Mouse (Mus musculus): ENCODE measurements around the gene Zfp687.

Gene Zfp687

DNA sequence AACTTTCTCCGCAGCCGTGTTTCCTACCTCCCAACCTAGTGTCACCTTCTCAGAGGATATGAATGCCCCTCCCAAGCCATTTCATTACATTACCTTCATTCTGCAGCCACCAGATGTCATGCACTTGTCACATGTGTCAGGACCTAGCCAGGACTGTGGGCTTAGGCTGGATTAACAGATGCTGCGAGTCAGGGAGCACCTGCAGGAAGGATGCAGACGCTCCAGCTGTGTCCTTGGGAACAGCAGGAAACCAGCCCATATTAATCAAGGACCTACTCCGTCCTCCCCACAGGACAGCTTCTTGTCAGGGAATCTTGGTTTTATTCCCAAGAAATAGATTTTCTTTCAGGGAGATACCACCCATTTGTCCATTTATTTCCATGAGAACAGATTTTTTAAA, 54.9 kb downstream of the Zfp687 start:
- no peak for DNase-seq (ENCODE audit: low read depth, low spot score)

DNA sequence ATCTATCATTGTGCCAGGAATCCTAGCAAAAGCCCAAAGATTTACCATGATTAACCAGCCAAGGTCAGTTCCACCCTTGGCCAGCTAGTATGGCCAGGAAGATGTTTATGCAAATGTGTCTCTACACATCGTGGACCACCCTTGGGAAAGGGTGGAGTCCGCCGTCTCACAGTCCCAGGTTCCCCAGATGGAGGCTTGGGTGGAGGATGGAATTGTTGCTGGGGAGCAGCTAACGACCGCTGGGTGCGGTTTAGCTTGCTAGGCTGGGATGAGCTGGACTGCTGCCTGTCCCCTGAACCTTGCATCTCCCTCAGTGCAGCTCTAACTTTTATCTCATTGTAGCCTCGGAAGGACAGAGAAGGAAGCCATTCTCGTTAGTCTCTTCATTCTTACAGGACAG, 55.4 kb downstream of the Zfp687 start:
- no peak for DNase-seq (ENCODE audit: low read depth, low spot score)

DNA sequence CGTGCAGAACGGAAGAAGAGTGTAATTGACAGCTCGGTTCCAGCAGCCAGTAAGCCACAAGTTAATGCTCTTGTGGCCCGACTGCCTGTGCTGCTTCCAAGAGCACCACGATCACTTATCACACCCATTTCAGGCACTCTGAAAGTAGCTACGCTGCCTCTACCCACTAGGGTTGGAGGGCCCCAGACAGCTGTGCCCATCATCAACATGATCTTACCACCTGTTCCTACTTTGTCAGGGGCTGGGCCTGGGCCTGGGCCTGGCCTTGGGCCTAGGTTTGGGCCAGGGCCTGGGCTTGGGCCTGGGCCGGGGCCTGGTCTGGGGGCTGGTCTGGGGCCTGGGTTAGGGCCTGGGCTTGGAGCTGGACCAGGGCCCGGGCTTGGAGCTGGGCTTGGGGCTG, 57.0 kb downstream of the Zfp687 start:
- DNase-seq (ENCODE audit: low read depth, low spot score): no peak

All from retina, adult 2 months (tissue).